28 mouse cellular contexts compared by ENCODE assay signal in the genomic region with DNA sequence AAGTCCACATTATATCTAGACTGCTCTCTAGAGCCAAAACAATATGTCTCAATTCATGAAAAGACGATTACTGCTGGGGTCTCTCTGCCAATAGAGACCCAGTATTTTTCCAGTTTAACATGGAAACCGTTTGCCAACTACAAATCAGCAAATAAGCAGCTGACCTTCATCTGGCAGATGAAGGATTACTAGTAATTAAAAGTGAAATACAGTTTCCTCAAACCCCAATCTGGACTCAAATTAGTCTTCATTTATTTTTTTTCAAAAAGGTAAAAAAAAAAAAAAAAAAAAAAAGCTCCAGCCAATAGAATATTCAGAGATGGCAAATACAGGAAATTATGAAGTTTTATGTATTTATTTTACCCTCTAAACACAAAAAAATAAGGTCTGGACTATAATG.
"Had no signal": no experiment of that assay in that cellular context is flagged by ENCODE, and none has a peak within 500 bp of the region (broad histone marks: within the 10 kb centered on the region; RNA-seq: fewer than 3 reads in every experiment).

No protein-coding gene starts in this region.

- H3K9ac ChIP-seq: embryonic facial prominence, embryonic 12.5 days; embryonic facial prominence, embryonic 13.5 days; embryonic facial prominence, embryonic 15.5 days; forebrain, embryonic 12.5 days; forebrain, embryonic 13.5 days; forebrain, embryonic 15.5 days; forebrain, postnatal 0 days had no signal

- H3K27me3 ChIP-seq: embryonic facial prominence, embryonic 12.5 days; embryonic facial prominence, embryonic 13.5 days; embryonic facial prominence, embryonic 15.5 days; forebrain, embryonic 15.5 days had no signal

- H3K4me2 ChIP-seq: embryonic facial prominence, embryonic 12.5 days; embryonic facial prominence, embryonic 13.5 days; embryonic facial prominence, embryonic 15.5 days; forebrain, embryonic 12.5 days; forebrain, embryonic 13.5 days; forebrain, embryonic 15.5 days had no signal

- H3K27ac ChIP-seq: embryonic facial prominence, embryonic 10.5 days; embryonic facial prominence, embryonic 12.5 days; embryonic facial prominence, embryonic 13.5 days; embryonic facial prominence, embryonic 15.5 days; forebrain, embryonic 10.5 days; forebrain, embryonic 12.5 days; forebrain, embryonic 13.5 days; forebrain, embryonic 15.5 days; gastrocnemius, adult 2 months; heart, adult 2 months had no signal

- DNase-seq: cerebellum, adult 8-10 months; cerebellum, adult 9-10 months; cerebellum, adult 9-11 months; cerebellum, postnatal 10 days; cerebellum, postnatal 14 days; cerebellum, postnatal 25 days; cerebellum, postnatal 36 days; embryo, embryonic 11 days; forebrain, postnatal 0 days; gastrocnemius, adult 2 months; gastrocnemius, postnatal 10 days; gastrocnemius, postnatal 14 days; gastrocnemius, postnatal 25 days; gastrocnemius, postnatal 36 days; heart, adult 11 months; heart, adult 18-20 months; heart, adult 2 months had no signal

- H3K9me3 ChIP-seq: embryonic facial prominence, embryonic 10.5 days; embryonic facial prominence, embryonic 12.5 days; embryonic facial prominence, embryonic 13.5 days; embryonic facial prominence, embryonic 15.5 days; forebrain, embryonic 10.5 days; forebrain, embryonic 12.5 days; forebrain, embryonic 13.5 days; forebrain, embryonic 15.5 days had no signal

- ATAC-seq: forebrain, embryonic 13.5 days; forebrain, embryonic 14.5 days; forebrain, embryonic 15.5 days; forebrain, embryonic 16.5 days; forebrain, postnatal 0 days had no signal

- H3K36me3 ChIP-seq: embryonic facial prominence, embryonic 10.5 days; embryonic facial prominence, embryonic 12.5 days; embryonic facial prominence, embryonic 13.5 days; embryonic facial prominence, embryonic 15.5 days; forebrain, embryonic 10.5 days; forebrain, embryonic 12.5 days; forebrain, embryonic 15.5 days had no signal

- H3K4me3 ChIP-seq: embryonic facial prominence, embryonic 10.5 days; embryonic facial prominence, embryonic 12.5 days; embryonic facial prominence, embryonic 13.5 days; embryonic facial prominence, embryonic 15.5 days; erythroblast, embryonic 14.5 days; forebrain, embryonic 10.5 days; forebrain, embryonic 12.5 days; forebrain, embryonic 13.5 days; forebrain, embryonic 15.5 days; gastrocnemius, adult 2 months; heart, adult 2 months had no signal
